In genomic region chr6:37428044-37428443, GRCm38 (mm10) we compare ENCODE assay signal across 15 mouse cellular contexts. TPM values are rescaled to one million over a fixed set of nuclear protein-coding genes. Genes with fewer than 3 reads are reported as not detected.
A peak's percentile ranks its signal among the peaks of the same experiment; 100 is the strongest.
DNase-seq lines count a peak whose midpoint lies in the region; ATAC-seq and TF ChIP-seq lines count a peak whose summit lies in the region.
"Had no signal": no experiment of that assay in that cellular context is flagged by ENCODE, and none has a peak within 500 bp of the region (broad histone marks: within the 10 kb centered on the region; RNA-seq: fewer than 3 reads in every experiment).

No protein-coding gene starts in this region.

- no peak for TF ChIP-seq EP300 in heart, adult 2 months (IDR thresholded peaks at IDR 0.05; ENCODE audit: insufficient read depth, low read depth, low read length)

- H3K27me3 ChIP-seq in heart, embryonic 12.5 days (replicated peaks) = no peaks in the 10 kb centered on the region
- H3K27me3 ChIP-seq in heart, adult 2 months (ENCODE audit: control insufficient read depth, insufficient read depth, low read length) = no peaks in the 10 kb centered on the region
- H3K27me3 ChIP-seq in lung, embryonic 14.5 days (ENCODE audit: insufficient read depth, low read length) = no peaks in the 10 kb centered on the region
- no peaks in the 10 kb centered on the region for H3K27me3 ChIP-seq in stomach, embryonic 14.5 days (ENCODE audit: control insufficient read depth, insufficient read depth, low read length)
- no peaks in the 10 kb centered on the region for H3K27me3 ChIP-seq in hindbrain, embryonic 11.5 days (ENCODE audit: control insufficient read depth, insufficient read depth, low read length)
- H3K27me3 ChIP-seq: midbrain, embryonic 12.5 days had no signal

- H3K9me3 ChIP-seq in heart, embryonic 12.5 days (replicated peaks) = no peaks in the 10 kb centered on the region
- H3K9me3 ChIP-seq in lung, embryonic 14.5 days (ENCODE audit: low read depth, low read length) = no peaks in the 10 kb centered on the region
- no peaks in the 10 kb centered on the region for H3K9me3 ChIP-seq in stomach, embryonic 14.5 days (ENCODE audit: control insufficient read depth, low read depth, low read length)
- no peaks in the 10 kb centered on the region for H3K9me3 ChIP-seq in hindbrain, embryonic 11.5 days (ENCODE audit: control insufficient read depth, low read length)
- H3K9me3 ChIP-seq: midbrain, embryonic 12.5 days had no signal

- H3K9ac ChIP-seq in heart, embryonic 12.5 days = peak overlapping the region; percentile 20; the same call in 1 of the 2 replicates
- no peak overlapping the region for H3K9ac ChIP-seq in heart, adult 2 months (ENCODE audit: low read depth, low read length)
- no peak overlapping the region for H3K9ac ChIP-seq in lung, embryonic 14.5 days
- no peak overlapping the region for H3K9ac ChIP-seq in stomach, embryonic 14.5 days (replicated peaks; ENCODE audit: low read depth, low read length)
- no peak overlapping the region for H3K9ac ChIP-seq in hindbrain, embryonic 11.5 days (ENCODE audit: low read depth, low read length)
- H3K9ac ChIP-seq: forebrain, postnatal 0 days; liver, embryonic 14.5 days; midbrain, embryonic 12.5 days had no signal

- H3K4me3 ChIP-seq in heart, embryonic 12.5 days = no peak overlapping the region
- no peak overlapping the region for H3K4me3 ChIP-seq in heart, adult 2 months
- H3K4me3 ChIP-seq in lung, embryonic 14.5 days (ENCODE audit: low read depth, low read length) = no peak overlapping the region
- no peak overlapping the region for H3K4me3 ChIP-seq in lung, adult 2 months (replicated peaks; ENCODE audit: extremely low read depth, low read depth, low read length)
- no peak overlapping the region for H3K4me3 ChIP-seq in embryonic fibroblast, embryonic 13.5 days (ENCODE audit: insufficient read depth, low read length)
- no peak overlapping the region for H3K4me3 ChIP-seq in stomach, embryonic 14.5 days (ENCODE audit: low read depth, low read length)
- no peak overlapping the region for H3K4me3 ChIP-seq in left cerebral cortex, adult 2 months
- no peak overlapping the region for H3K4me3 ChIP-seq in hindbrain, embryonic 11.5 days (ENCODE audit: low read depth, low read length)
- H3K4me3 ChIP-seq: erythroblast, embryonic 14.5 days; midbrain, embryonic 12.5 days had no signal

- no peak for DNase-seq in heart, adult 2 months
- peak; percentile 56 for DNase-seq in lung, embryonic 14.5 days
- no peak for DNase-seq in lung, adult 2 months
- DNase-seq in left cerebral cortex, adult 2 months (ENCODE audit: extremely low spot score in 1 of 2, low spot score in 2 of 2) = no peak
- DNase-seq in hindbrain, embryonic 11.5 days (ENCODE audit: low spot score) = no peak
- DNase-seq: forebrain, postnatal 0 days; gastrocnemius, postnatal 14 days; heart, postnatal 14 days; kidney, adult 9 months had no signal

- WGBS in heart, embryonic 12.5 days = 64% methylated on average over 11 of the region's 11 CpGs
- WGBS in heart, adult 2 months = 86% methylated on average over 11 of the region's 11 CpGs
- 54% methylated on average over 11 of the region's 11 CpGs for WGBS in lung, embryonic 14.5 days
- 71% methylated on average over 11 of the region's 11 CpGs for WGBS in lung, adult 2 months
- 60% methylated on average over 11 of the region's 11 CpGs for WGBS in stomach, embryonic 14.5 days
- WGBS in hindbrain, embryonic 11.5 days = 72% methylated on average over 11 of the region's 11 CpGs

- no peak for TF ChIP-seq POLR2A in heart, adult 2 months (IDR thresholded peaks at IDR 0.05; ENCODE audit: insufficient read depth, low read depth, low read length)
- no peak for TF ChIP-seq POLR2A in lung, adult 2 months (IDR thresholded peaks at IDR 0.05; ENCODE audit: borderline replicate concordance, extremely low read depth, low read depth, low read length)
- no peak for TF ChIP-seq POLR2A in embryonic fibroblast, embryonic 13.5 days (IDR thresholded peaks at IDR 0.05; ENCODE audit: low read depth, low read length)

- peaks cover 8% of the 10 kb centered on the region for H3K79me2 ChIP-seq in heart, adult 2 months (replicated peaks; ENCODE audit: control insufficient read depth, insufficient read depth, low read length)

- intact Hi-C loops in heart, adult 2 months (cut with DNase I) = no loop called here
- intact Hi-C loops in left cerebral cortex, adult 2 months (cut with DNase I) = no loop called here

- peaks cover 97% of the 10 kb centered on the region for H3K4me1 ChIP-seq in heart, embryonic 12.5 days (replicated peaks)
- peaks cover 49% of the 10 kb centered on the region for H3K4me1 ChIP-seq in heart, adult 2 months (ENCODE audit: control insufficient read depth, insufficient read depth, low read length)
- H3K4me1 ChIP-seq in lung, embryonic 14.5 days (ENCODE audit: insufficient read depth) = peaks cover 57% of the 10 kb centered on the region
- H3K4me1 ChIP-seq in lung, adult 2 months (ENCODE audit: control insufficient read depth, insufficient read depth, low read length) = peaks cover 41% of the 10 kb centered on the region
- peaks cover 38% of the 10 kb centered on the region for H3K4me1 ChIP-seq in embryonic fibroblast, embryonic 13.5 days (ENCODE audit: control insufficient read depth, insufficient read depth, low read length)
- peaks cover 61% of the 10 kb centered on the region for H3K4me1 ChIP-seq in stomach, embryonic 14.5 days (ENCODE audit: control insufficient read depth, insufficient read depth, low read length)
- no peaks in the 10 kb centered on the region for H3K4me1 ChIP-seq in hindbrain, embryonic 11.5 days (replicated peaks; ENCODE audit: control insufficient read depth, insufficient read depth, low read length)

- peaks cover 20% of the 10 kb centered on the region for H3K36me3 ChIP-seq in heart, embryonic 12.5 days
- H3K36me3 ChIP-seq in heart, adult 2 months (ENCODE audit: control insufficient read depth, insufficient read depth, low read length) = peaks cover 28% of the 10 kb centered on the region
- peaks cover 6% of the 10 kb centered on the region; the same call in 1 of the 2 replicates for H3K36me3 ChIP-seq in lung, embryonic 14.5 days (ENCODE audit: insufficient read depth)
- peaks cover 3% of the 10 kb centered on the region; the same call in 1 of the 2 replicates for H3K36me3 ChIP-seq in stomach, embryonic 14.5 days (ENCODE audit: control insufficient read depth, insufficient read depth, low read length)
- H3K36me3 ChIP-seq in hindbrain, embryonic 11.5 days (ENCODE audit: control insufficient read depth, insufficient read depth, low read length) = no peaks in the 10 kb centered on the region
- H3K36me3 ChIP-seq: midbrain, embryonic 12.5 days had no signal

- no peak overlapping the region for H3K4me2 ChIP-seq in heart, embryonic 12.5 days
- H3K4me2 ChIP-seq in lung, embryonic 14.5 days = peak overlapping the region; percentile 36
- no peak overlapping the region for H3K4me2 ChIP-seq in stomach, embryonic 14.5 days (replicated peaks; ENCODE audit: low read depth, low read length)
- no peak overlapping the region for H3K4me2 ChIP-seq in hindbrain, embryonic 11.5 days (replicated peaks; ENCODE audit: low read depth, low read length)
- H3K4me2 ChIP-seq: midbrain, embryonic 12.5 days had no signal

- peak overlapping the region; percentile 30; the same call in 1 of the 2 replicates for H3K27ac ChIP-seq in heart, embryonic 12.5 days (ENCODE audit: poor library complexity, severe bottlenecking)
- H3K27ac ChIP-seq in heart, adult 2 months = no peak overlapping the region
- peak overlapping the region; percentile 99 for H3K27ac ChIP-seq in lung, embryonic 14.5 days (ENCODE audit: low read depth)
- H3K27ac ChIP-seq in embryonic fibroblast, embryonic 13.5 days (ENCODE audit: insufficient read depth, low read length) = 0 out of 2 replicates have a peak overlapping the region, but pooled peaks have one; percentile 2
- peak overlapping the region; percentile 68 for H3K27ac ChIP-seq in stomach, embryonic 14.5 days (ENCODE audit: low read length)
- H3K27ac ChIP-seq in left cerebral cortex, adult 2 months = no peak overlapping the region
- no peak overlapping the region for H3K27ac ChIP-seq in hindbrain, embryonic 11.5 days (ENCODE audit: low read depth, low read length)
- H3K27ac ChIP-seq: liver, embryonic 14.5 days; midbrain, embryonic 12.5 days had no signal

- TF ChIP-seq CTCF in heart, adult 2 months (IDR thresholded peaks at IDR 0.05) = no peak
- TF ChIP-seq CTCF in lung, embryonic 14.5 days (IDR thresholded peaks at IDR 0.05; ENCODE audit: low read depth) = no peak
- no peak for TF ChIP-seq CTCF in lung, adult 2 months (IDR thresholded peaks at IDR 0.05; ENCODE audit: insufficient read depth, low read length)
- TF ChIP-seq CTCF in embryonic fibroblast, embryonic 13.5 days (IDR thresholded peaks at IDR 0.05; ENCODE audit: borderline replicate concordance, insufficient read depth, low read length) = no peak
- TF ChIP-seq CTCF in left cerebral cortex, adult 2 months (IDR thresholded peaks at IDR 0.05) = no peak

- no peak for ATAC-seq in heart, embryonic 12.5 days (ENCODE audit: insufficient number of reproducible peaks, low FRiP score)
- no peak for ATAC-seq in lung, embryonic 14.5 days (ENCODE audit: insufficient read depth)
- no peak for ATAC-seq in stomach, embryonic 14.5 days (ENCODE audit: insufficient number of reproducible peaks, insufficient read depth, low FRiP score, low read depth)
- ATAC-seq in hindbrain, embryonic 11.5 days (ENCODE audit: low FRiP score) = no peak
- ATAC-seq: forebrain, postnatal 0 days had no signal

RNA-seq across cellular contexts. Expression of gene Creb3l2, which starts 13.9 kb away (rescaled TPM):
- 49.4 and 52.2 TPM in 2 replicates for polyA plus RNA-seq in heart, embryonic 12.5 days (2016; fragmentation: Nextera tagmentation; extraction: Ambion mirVana)
- total RNA-seq in heart, adult 2 months (2021) = 10 to 100 TPM; 20.5 to 26.5 TPM
- polyA plus RNA-seq in heart, adult 2 months (2012; rRNA removed) = 16.7 and 19.2 TPM in 2 replicates
- polyA plus RNA-seq in lung, embryonic 14.5 days (2014; fragmentation: Nextera tagmentation; extraction: Ambion mirVana) = 33.1 and 35.6 TPM in 2 replicates
- 21.0 and 24.1 TPM in 2 replicates for polyA plus RNA-seq in lung, adult 2 months (2012; rRNA removed)
- 55.0 and 62.8 TPM in 2 replicates for polyA plus RNA-seq in embryonic fibroblast, embryonic 13.5 days (2011; ENCODE audit: insufficient read length, low read depth, missing spikeins)
- polyA plus RNA-seq in stomach, embryonic 14.5 days (2014; fragmentation: Nextera tagmentation; extraction: Ambion mirVana) = 28.7 and 29.6 TPM in 2 replicates
- total RNA-seq in left cerebral cortex, adult 2 months (2021) = 1 to 10 TPM; 6.2 to 8.1 TPM
- polyA plus RNA-seq in hindbrain, embryonic 11.5 days (2014; fragmentation: Nextera tagmentation; extraction: Ambion mirVana) = 7.6 and 10.4 TPM in 2 replicates

Comparison
In these comparisons a context has a peak if more than half of its experiments do, and no peak if none do; other contexts are left out.
1. H3K27ac ChIP-seq: peak in heart, embryonic 12.5 days (single experiment), lung, embryonic 14.5 days (single experiment), embryonic fibroblast, embryonic 13.5 days (single experiment) and stomach, embryonic 14.5 days (single experiment); none in heart, adult 2 months (single experiment), left cerebral cortex, adult 2 months (single experiment) and hindbrain, embryonic 11.5 days (single experiment).